23 mouse cellular contexts compared by ENCODE assay signal in the genomic region with DNA sequence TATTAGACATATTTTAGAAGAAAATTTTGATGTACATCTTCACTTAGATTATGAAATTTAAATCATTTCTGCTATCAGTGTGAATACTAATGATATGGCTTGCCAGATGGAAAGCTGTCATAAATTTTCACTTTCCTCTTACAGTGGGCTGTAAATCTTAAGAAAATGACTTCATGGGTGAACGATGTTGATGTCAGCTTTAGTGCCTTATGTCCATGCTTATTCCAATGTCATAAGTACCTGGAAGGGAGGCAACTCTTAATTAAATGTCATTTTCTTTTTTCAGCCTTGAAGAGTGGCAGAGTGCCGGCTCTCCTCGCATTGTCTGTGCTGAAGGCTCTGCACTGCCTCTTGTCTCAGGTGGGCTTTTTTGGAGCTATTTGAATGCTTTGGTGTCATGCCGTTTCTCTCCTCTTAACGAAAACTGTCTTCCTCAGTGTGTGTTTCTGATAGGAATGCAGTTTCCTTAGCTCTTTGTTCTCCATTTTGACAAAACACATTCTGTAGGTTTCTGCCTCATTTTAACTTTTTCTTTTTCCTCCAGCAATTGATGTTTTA.
A peak's percentile ranks its signal among the peaks of the same experiment; 100 is the strongest.
DNase-seq lines count a peak whose midpoint lies in the region; ATAC-seq and TF ChIP-seq lines count a peak whose summit lies in the region.
"Had no signal": no experiment of that assay in that cellular context is flagged by ENCODE, and none has a peak within 500 bp of the region (broad histone marks: within the 10 kb centered on the region; RNA-seq: fewer than 3 reads in every experiment).

No protein-coding gene starts in this region.

- 0 out of 2 replicates have a peak, but pooled peaks have one; percentile 8 for ATAC-seq in hindbrain, embryonic 14.5 days (ENCODE audit: low FRiP score)
- no peak for ATAC-seq in hindbrain, embryonic 11.5 days (ENCODE audit: low FRiP score)
- peak; percentile 65; the same call in 1 of the 2 replicates for ATAC-seq in forebrain, embryonic 14.5 days
- peak; percentile 64 for ATAC-seq in forebrain, embryonic 16.5 days
- peak; percentile 32; the same call in 1 of the 2 replicates for ATAC-seq in midbrain, postnatal 0 days (ENCODE audit: low FRiP score)
- ATAC-seq: activated CD4-positive, CD25-positive, alpha-beta regulatory T cell, adult 4 months; inflammation-experienced regulatory T-cells, adult 6 months had no signal

- peaks cover 15% of the 10 kb centered on the region for H3K4me1 ChIP-seq in hindbrain, embryonic 14.5 days (replicated peaks; ENCODE audit: control insufficient read depth, insufficient read depth, low read length)
- no peaks in the 10 kb centered on the region for H3K4me1 ChIP-seq in hindbrain, embryonic 11.5 days (replicated peaks; ENCODE audit: control insufficient read depth, insufficient read depth, low read length)
- H3K4me1 ChIP-seq in forebrain, embryonic 14.5 days (ENCODE audit: control insufficient read depth, insufficient read depth, low read length), result 0 out of 2 replicates have a peak, but pooled peaks cover 2% of the 10 kb centered on the region
- peaks cover 6% of the 10 kb centered on the region for H3K4me1 ChIP-seq in forebrain, embryonic 16.5 days (replicated peaks; ENCODE audit: control insufficient read depth, insufficient read depth, low read length)
- H3K4me1 ChIP-seq in midbrain, postnatal 0 days (ENCODE audit: insufficient read depth, low read length), result 0 out of 2 replicates have a peak, but pooled peaks cover 10% of the 10 kb centered on the region
- H3K4me1 ChIP-seq in kidney, adult 2 months (ENCODE audit: control insufficient read depth, insufficient read depth, low read length), result no peaks in the 10 kb centered on the region
- H3K4me1 ChIP-seq: embryonic facial prominence, embryonic 10.5 days had no signal

- no peak overlapping the region for H3K9ac ChIP-seq in hindbrain, embryonic 14.5 days
- H3K9ac ChIP-seq in hindbrain, embryonic 11.5 days (ENCODE audit: low read depth, low read length), result no peak overlapping the region
- H3K9ac ChIP-seq in forebrain, embryonic 14.5 days (ENCODE audit: low read length), result no peak overlapping the region
- no peak overlapping the region for H3K9ac ChIP-seq in forebrain, embryonic 16.5 days (replicated peaks; ENCODE audit: low read depth, low read length)
- no peak overlapping the region for H3K9ac ChIP-seq in midbrain, postnatal 0 days (replicated peaks; ENCODE audit: low read length, poor library complexity, severe bottlenecking)
- H3K9ac ChIP-seq: heart, embryonic 13.5 days had no signal

- no peak overlapping the region for H3K4me2 ChIP-seq in hindbrain, embryonic 14.5 days (replicated peaks)
- no peak overlapping the region for H3K4me2 ChIP-seq in hindbrain, embryonic 11.5 days (replicated peaks; ENCODE audit: low read depth, low read length)
- no peak overlapping the region for H3K4me2 ChIP-seq in forebrain, embryonic 14.5 days (ENCODE audit: low read length)
- no peak overlapping the region for H3K4me2 ChIP-seq in forebrain, embryonic 16.5 days (ENCODE audit: low read length)
- H3K4me2 ChIP-seq in midbrain, postnatal 0 days (ENCODE audit: low read depth, low read length, poor library complexity, severe bottlenecking), result no peak overlapping the region
- H3K4me2 ChIP-seq: heart, embryonic 13.5 days had no signal

- no peaks in the 10 kb centered on the region for H3K27me3 ChIP-seq in hindbrain, embryonic 14.5 days (ENCODE audit: control insufficient read depth, insufficient read depth, low read length)
- H3K27me3 ChIP-seq in hindbrain, embryonic 11.5 days (ENCODE audit: control insufficient read depth, insufficient read depth, low read length), result no peaks in the 10 kb centered on the region
- H3K27me3 ChIP-seq in forebrain, embryonic 14.5 days (replicated peaks; ENCODE audit: control insufficient read depth, insufficient read depth, low read length), result no peaks in the 10 kb centered on the region
- no peaks in the 10 kb centered on the region for H3K27me3 ChIP-seq in forebrain, embryonic 16.5 days (replicated peaks; ENCODE audit: control insufficient read depth, insufficient read depth, low read length)
- no peaks in the 10 kb centered on the region for H3K27me3 ChIP-seq in midbrain, postnatal 0 days (ENCODE audit: insufficient read depth, low read length)
- no peaks in the 10 kb centered on the region for H3K27me3 ChIP-seq in kidney, adult 2 months (replicated peaks; ENCODE audit: control insufficient read depth, insufficient read depth, low read length)
- H3K27me3 ChIP-seq: heart, embryonic 13.5 days had no signal

- TF ChIP-seq CTCF in midbrain, postnatal 0 days (IDR thresholded peaks at IDR 0.05), result no peak
- TF ChIP-seq CTCF in kidney, adult 2 months (conservative IDR thresholded peaks at IDR 0.05; ENCODE audit: insufficient read depth, insufficient read length, low read depth, low read length), result no peak

- no peaks in the 10 kb centered on the region for H3K9me3 ChIP-seq in hindbrain, embryonic 14.5 days (ENCODE audit: control insufficient read depth, low read length)
- no peaks in the 10 kb centered on the region for H3K9me3 ChIP-seq in hindbrain, embryonic 11.5 days (ENCODE audit: control insufficient read depth, low read length)
- H3K9me3 ChIP-seq in forebrain, embryonic 14.5 days (replicated peaks; ENCODE audit: control insufficient read depth, low read length), result no peaks in the 10 kb centered on the region
- H3K9me3 ChIP-seq in forebrain, embryonic 16.5 days (ENCODE audit: control insufficient read depth, low read length), result no peaks in the 10 kb centered on the region
- H3K9me3 ChIP-seq in midbrain, postnatal 0 days (ENCODE audit: low read length), result no peaks in the 10 kb centered on the region
- H3K9me3 ChIP-seq: embryonic facial prominence, embryonic 10.5 days; heart, embryonic 13.5 days had no signal

- WGBS in hindbrain, embryonic 14.5 days, result 47% methylated on average over 5 of the region's 5 CpGs
- 73% methylated on average over 5 of the region's 5 CpGs for WGBS in hindbrain, embryonic 11.5 days
- WGBS in forebrain, embryonic 14.5 days, result 43% methylated on average over 5 of the region's 5 CpGs
- WGBS in forebrain, embryonic 16.5 days, result 33% methylated on average over 5 of the region's 5 CpGs
- WGBS in midbrain, postnatal 0 days, result 38% methylated on average over 5 of the region's 5 CpGs
- 57% methylated on average over 5 of the region's 5 CpGs for WGBS in kidney, adult 2 months

- no peaks in the 10 kb centered on the region for H3K36me3 ChIP-seq in hindbrain, embryonic 14.5 days (replicated peaks; ENCODE audit: control insufficient read depth, insufficient read depth)
- no peaks in the 10 kb centered on the region for H3K36me3 ChIP-seq in hindbrain, embryonic 11.5 days (ENCODE audit: control insufficient read depth, insufficient read depth, low read length)
- H3K36me3 ChIP-seq in forebrain, embryonic 14.5 days (ENCODE audit: control insufficient read depth, insufficient read depth, low read length), result no peaks in the 10 kb centered on the region
- H3K36me3 ChIP-seq in forebrain, embryonic 16.5 days (ENCODE audit: control insufficient read depth, insufficient read depth), result no peaks in the 10 kb centered on the region
- H3K36me3 ChIP-seq in midbrain, postnatal 0 days (ENCODE audit: insufficient read depth, low read length), result no peaks in the 10 kb centered on the region
- no peaks in the 10 kb centered on the region for H3K36me3 ChIP-seq in kidney, adult 2 months (ENCODE audit: control insufficient read depth, insufficient read depth, low read length)
- H3K36me3 ChIP-seq: embryonic facial prominence, embryonic 10.5 days; heart, embryonic 13.5 days had no signal

- DNase-seq in hindbrain, embryonic 14.5 days (ENCODE audit: low spot score), result peak; percentile 28
- DNase-seq in hindbrain, embryonic 11.5 days (ENCODE audit: low spot score), result no peak
- peak; percentile 22 for DNase-seq in forebrain, embryonic 14.5 days (ENCODE audit: low spot score)
- no peak for DNase-seq in midbrain, postnatal 0 days (ENCODE audit: low spot score)
- no peak for DNase-seq in testis, postnatal 10 days (ENCODE audit: low spot score)
- DNase-seq in kidney, adult 2 months, result no peak
- no peak for DNase-seq in adipocyte (ENCODE audit: low spot score)
- DNase-seq: adrenal gland, postnatal 10 days; cerebellum, adult 9-10 months; gastrocnemius, postnatal 25 days; heart, adult 2 months; heart, postnatal 14 days; kidney, adult 18-20 months; kidney, postnatal 10 days; lung, postnatal 4 days; retina, postnatal 1 day; thymus, postnatal 14 days had no signal

- no peak for TF ChIP-seq POLR2A in kidney, adult 2 months (IDR thresholded peaks at IDR 0.05; ENCODE audit: low read depth, low read length)

- no peak overlapping the region for H3K4me3 ChIP-seq in hindbrain, embryonic 14.5 days (replicated peaks; ENCODE audit: low read length)
- no peak overlapping the region for H3K4me3 ChIP-seq in hindbrain, embryonic 11.5 days (ENCODE audit: low read depth, low read length)
- no peak overlapping the region for H3K4me3 ChIP-seq in forebrain, embryonic 14.5 days (ENCODE audit: low read depth, low read length)
- H3K4me3 ChIP-seq in forebrain, embryonic 16.5 days (replicated peaks; ENCODE audit: low read length), result no peak overlapping the region
- no peak overlapping the region for H3K4me3 ChIP-seq in midbrain, postnatal 0 days (ENCODE audit: low read depth, low read length)
- no peak overlapping the region for H3K4me3 ChIP-seq in kidney, adult 2 months (ENCODE audit: insufficient read depth, low read depth, low read length)
- H3K4me3 ChIP-seq: embryonic facial prominence, embryonic 10.5 days; heart, adult 2 months; heart, embryonic 13.5 days; myocyte had no signal

- peak overlapping the region; percentile 72 for H3K27ac ChIP-seq in hindbrain, embryonic 14.5 days
- H3K27ac ChIP-seq in hindbrain, embryonic 11.5 days (ENCODE audit: low read depth, low read length), result no peak overlapping the region
- no peak overlapping the region for H3K27ac ChIP-seq in forebrain, embryonic 14.5 days (ENCODE audit: low read depth, low read length)
- H3K27ac ChIP-seq in forebrain, embryonic 16.5 days (ENCODE audit: low read length), result peak overlapping the region; percentile 53; the same call in 1 of the 2 replicates
- H3K27ac ChIP-seq in midbrain, postnatal 0 days (ENCODE audit: low read depth, low read length), result 0 out of 2 replicates have a peak overlapping the region, but pooled peaks have one; percentile 59
- no peak overlapping the region for H3K27ac ChIP-seq in kidney, adult 2 months (ENCODE audit: insufficient read depth, low read depth, low read length)
- H3K27ac ChIP-seq: embryonic facial prominence, embryonic 10.5 days; heart, adult 2 months had no signal

Comparison
In these comparisons a context has a peak if more than half of its experiments do, and no peak if none do; other contexts are left out.
1. DNase-seq: peak in hindbrain, embryonic 14.5 days (single experiment) and forebrain, embryonic 14.5 days (single experiment); none in hindbrain, embryonic 11.5 days (single experiment), midbrain, postnatal 0 days (single experiment), testis, postnatal 10 days (single experiment), kidney, adult 2 months (single experiment) and adipocyte (single experiment).
2. H3K27ac ChIP-seq: peak in hindbrain, embryonic 14.5 days (single experiment), forebrain, embryonic 16.5 days (single experiment) and midbrain, postnatal 0 days (single experiment); none in hindbrain, embryonic 11.5 days (single experiment), forebrain, embryonic 14.5 days (single experiment) and kidney, adult 2 months (single experiment).